Mouse (Mus musculus) thymus, postnatal 4 days (tissue): ENCODE measurements around the gene Zfyve1.

Source experiments
- DNase-seq: peaks from one replicate; pipeline ENCODE4 v3.0.0; 2021

Zfyve1 gene

DNA sequence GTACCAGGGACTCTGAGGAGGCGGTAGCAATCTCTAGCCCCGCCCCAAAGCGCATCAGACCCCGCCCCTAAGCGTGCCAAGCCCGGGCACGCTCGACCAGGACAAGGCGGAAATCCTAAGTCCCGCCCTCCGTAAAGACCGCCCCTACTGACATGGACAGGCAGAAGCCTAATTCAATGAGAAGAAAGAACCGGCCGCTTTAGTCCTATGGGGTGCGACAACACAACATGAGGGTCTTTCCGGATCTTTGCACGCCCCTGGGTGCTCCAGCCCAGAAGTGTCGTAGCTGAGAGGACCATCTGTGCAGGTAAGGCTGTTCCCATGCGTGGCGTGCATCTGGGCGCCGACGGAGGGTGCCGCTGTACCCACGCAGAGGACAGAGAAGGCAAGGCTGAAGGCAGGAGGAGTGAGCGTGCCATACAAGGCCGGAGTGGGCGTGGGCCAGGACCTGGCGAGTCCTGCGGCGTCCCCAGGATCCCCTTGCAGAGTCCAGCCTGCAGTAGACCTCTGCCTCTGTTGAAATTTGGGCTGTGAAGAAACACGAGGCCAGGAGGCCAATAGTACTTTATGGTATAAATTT is 76.6 kb downstream of the Zfyve1 start, which contains the start of gene Dcaf4:
Gene Dcaf4, plus strand, starts transcription at position 156 of the 580 bp plus-strand sequence.
- peak; percentile 99 for DNase-seq

GRCm38 (mm10) chr12:83517580-83517979 is 79.4 kb downstream of the Zfyve1 start:
- no peak for DNase-seq

DNA sequence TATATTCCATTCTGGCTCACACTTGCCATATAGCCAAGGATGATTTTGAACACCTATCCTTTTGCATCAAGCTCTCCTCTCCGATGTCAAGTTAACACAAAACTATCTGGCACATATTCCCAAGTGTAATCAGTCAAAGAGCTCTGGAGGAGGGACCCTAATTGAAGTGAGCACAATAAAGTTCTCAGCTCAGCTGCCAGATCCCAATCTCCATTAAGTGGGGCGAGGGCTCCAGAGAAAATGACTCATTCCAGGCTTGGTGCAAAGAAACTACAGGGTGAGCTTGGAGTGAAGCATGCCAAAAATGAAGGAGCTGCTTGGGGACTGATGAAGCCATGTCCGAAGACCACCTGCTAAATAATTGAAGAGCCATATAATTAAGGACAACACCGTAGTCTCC is 82.8 kb downstream of the Zfyve1 start:
- DNase-seq, result no peak

DNA sequence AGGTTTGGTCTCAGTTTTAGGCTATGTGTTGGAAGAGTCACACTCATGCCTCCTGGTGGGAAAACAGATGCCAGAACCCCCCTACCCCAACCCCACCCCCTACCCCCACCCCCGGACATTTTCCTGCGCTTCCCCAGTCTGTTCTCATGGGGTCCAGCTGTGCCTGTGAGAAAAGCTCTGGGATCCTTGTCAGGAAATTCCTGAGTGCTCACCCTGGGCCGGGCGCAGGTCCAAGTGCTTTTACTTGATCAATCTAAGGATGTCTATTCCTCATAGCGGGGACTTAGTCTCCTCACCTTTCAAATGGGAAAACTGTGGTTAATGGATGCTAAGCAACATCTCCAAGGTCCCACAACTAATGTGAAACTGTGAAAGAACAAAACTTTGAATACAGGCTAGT is 83.8 kb downstream of the Zfyve1 start:
- DNase-seq, result no peak

- DNase-seq, result no peak
These were observed 84.2 kb downstream of the Zfyve1 start for GRCm38 (mm10) chr12:83512783-83513182.

- DNase-seq, result no peak
These were observed 86.4 kb downstream of the Zfyve1 start for GRCm38 (mm10) chr12:83510586-83510985.

GRCm38 (mm10) chr12:83506543-83506942 is 90.5 kb downstream of the Zfyve1 start:
- no peak for DNase-seq

DNA sequence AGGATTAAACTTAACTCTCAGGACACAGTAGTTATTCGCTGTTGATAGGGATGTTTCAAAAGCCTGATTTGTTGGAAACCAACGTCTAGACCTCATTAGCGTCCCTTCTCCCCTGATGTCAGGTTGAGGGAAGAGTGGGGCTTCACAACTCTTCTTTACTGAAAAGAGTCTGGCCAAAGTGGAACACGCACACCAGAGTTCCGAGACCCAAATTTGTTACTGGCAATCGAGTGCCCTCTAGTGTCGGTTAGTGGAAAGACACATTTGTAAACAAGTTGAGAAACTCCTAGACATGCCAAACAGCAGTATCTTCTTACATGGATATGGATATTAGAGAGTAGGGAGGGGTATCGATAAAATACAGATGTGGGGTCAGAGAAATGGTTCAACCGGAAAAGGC is 94.8 kb downstream of the Zfyve1 start:
- DNase-seq, result peak; percentile 49

DNA sequence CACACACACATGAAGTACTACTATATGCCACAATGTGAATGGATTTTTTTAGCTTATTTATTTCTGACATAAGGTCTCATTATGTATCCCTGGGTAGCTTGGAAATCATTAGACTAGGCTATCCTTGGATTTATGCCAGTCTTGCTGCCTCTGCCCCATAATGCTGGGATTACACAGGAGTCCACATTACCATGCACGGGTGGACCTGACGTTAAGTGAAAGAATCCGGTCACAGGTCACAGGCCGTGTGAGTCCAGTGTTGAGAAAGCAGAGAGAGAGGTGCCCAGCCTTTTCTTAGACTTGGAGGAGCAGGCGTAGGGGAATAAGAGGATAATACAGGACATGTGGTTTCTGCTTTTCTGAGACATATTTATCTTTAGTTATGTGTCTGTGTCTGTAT is 97.8 kb downstream of the Zfyve1 start:
- DNase-seq, result no peak

- DNase-seq, result no peak
These were observed 99.1 kb downstream of the Zfyve1 start for GRCm38 (mm10) chr12:83497959-83498358.

DNA sequence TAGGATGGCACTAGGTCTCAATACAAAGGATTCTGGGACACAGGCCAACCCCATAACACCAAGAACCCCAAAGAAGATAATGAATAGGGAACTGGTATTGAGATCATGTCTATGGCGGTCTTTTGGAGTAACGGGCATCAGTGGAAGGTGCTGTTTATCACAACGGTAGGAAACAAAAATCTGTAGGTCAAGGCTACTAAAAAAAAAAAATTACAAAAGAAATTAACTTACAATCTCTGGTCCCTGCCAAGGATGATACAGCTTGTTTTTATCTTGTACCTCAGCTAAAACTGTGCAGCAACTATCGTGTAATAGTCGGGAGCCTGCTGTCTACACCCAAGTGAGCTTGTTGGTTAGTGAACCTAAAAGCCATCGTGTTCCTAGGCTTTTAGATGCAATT is 100.3 kb downstream of the Zfyve1 start:
- no peak for DNase-seq
